Mouse (Mus musculus) CH12.LX (cell line): ENCODE results near the gene Dand5.

Source experiments
- CTCF ChIP-seq, 2 experiments: IDR thresholded peaks in 1 of 2; conservative IDR thresholded peaks in 1 of 2; 2 replicates each; pipeline ENCODE4 v1.5.1; 2011 to 2012; ENCODE audit warnings: low read depth in 2 of 2, low read length in 2 of 2, improper control_type of control experiment in 1 of 2, inconsistent platforms in 1 of 2, mild to moderate bottlenecking in 1 of 2, moderate library complexity in 1 of 2
- GABPA ChIP-seq: IDR thresholded peaks from 2 replicates; pipeline ENCODE4 v1.6.1; 2012; ENCODE audit warnings: low read depth, low read length, improper control_type of control experiment, inconsistent platforms; ENCODE audit not compliant: insufficient replicate concordance
- IRF4 ChIP-seq: IDR thresholded peaks from 2 replicates; pipeline ENCODE4 v1.6.1; 2014; ENCODE audit warnings: low read depth, mild to moderate bottlenecking, inconsistent platforms, low read length, improper control_type of control experiment
- MAFK ChIP-seq: IDR thresholded peaks from 2 replicates; pipeline ENCODE4 v1.6.1; 2011; ENCODE audit warnings: low read length, improper control_type of control experiment; ENCODE audit not compliant: insufficient replicate concordance
- MYC ChIP-seq: IDR thresholded peaks from 2 replicates; pipeline ENCODE4 v1.6.1; 2011; ENCODE audit warnings: low read depth, mild to moderate bottlenecking, improper control_type of control experiment, low read length
- NRF1 ChIP-seq: IDR thresholded peaks from 2 replicates; pipeline ENCODE4 v1.6.1; 2014; ENCODE audit warnings: low read depth, mild to moderate bottlenecking, inconsistent platforms, low read length, improper control_type of control experiment, moderate library complexity
- POLR2A ChIP-seq: IDR thresholded peaks from 2 replicates; pipeline ENCODE4 v1.6.1; 2011; ENCODE audit warnings: low read depth, mild to moderate bottlenecking, improper control_type of control experiment, low read length
- RCOR1 ChIP-seq: conservative IDR thresholded peaks from 2 replicates; pipeline ENCODE4 v1.6.1; 2012; ENCODE audit warnings: low read depth, mild to moderate bottlenecking, inconsistent platforms, low read length, improper control_type of control experiment
- SIN3A ChIP-seq: IDR thresholded peaks from 2 replicates; pipeline ENCODE4 v1.6.1; 2012; ENCODE audit warnings: low read length, improper control_type of control experiment, inconsistent platforms
- TCF12 ChIP-seq: IDR thresholded peaks from 2 replicates; pipeline ENCODE4 v1.6.1; 2014; ENCODE audit warnings: low read depth, mild to moderate bottlenecking, inconsistent platforms, low read length, improper control_type of control experiment
- USF2 ChIP-seq: conservative IDR thresholded peaks from 2 replicates; pipeline ENCODE4 v1.6.1; 2011; ENCODE audit warnings: low read depth, low read length, improper control_type of control experiment

- TF ChIP-seq GABPA: no peak
- TF ChIP-seq CTCF (conservative IDR thresholded peaks at IDR 0.05 in 1 of 2, IDR thresholded peaks at IDR 0.05 in 1 of 2; ENCODE audit: low read depth in 2 of 2, low read length in 2 of 2): no peak
- TF ChIP-seq TCF12: no peak
- no peak; the same call in 1 of the 2 replicates for TF ChIP-seq POLR2A
- TF ChIP-seq NRF1: no peak
- no peak for TF ChIP-seq MYC
- no peak for TF ChIP-seq RCOR1
- no peak for TF ChIP-seq IRF4
- TF ChIP-seq USF2: no peak
- no peak for TF ChIP-seq MAFK
- no peak for TF ChIP-seq SIN3A
These were observed 11.6 kb upstream of the Dand5 start for GRCm38 (mm10) chr8:84834002-84834865.
